Mouse (Mus musculus) layer of hippocampus, adult 8-10 months (tissue): ENCODE measurements around the gene Asic2. TPM values are rescaled to one million over a fixed set of nuclear protein-coding genes. Genes with fewer than 3 reads are reported as not detected.

Experiments
- DNase-seq, 2 experiments: peaks; one replicate each; pipeline ENCODE4 v3.0.0; 2022; ENCODE audit warnings: low spot score in 2 of 2
- total RNA-seq, 4 experiments: library from RNA; stranded (reverse); gene quantifications; 2 replicates each; pipeline ENCODE4 v1.2.4; 2022

Gene Asic2
- total RNA-seq, 4 experiments from 2014 or later, result 53.7 to 58.2 (median 54.8) TPM

DNA sequence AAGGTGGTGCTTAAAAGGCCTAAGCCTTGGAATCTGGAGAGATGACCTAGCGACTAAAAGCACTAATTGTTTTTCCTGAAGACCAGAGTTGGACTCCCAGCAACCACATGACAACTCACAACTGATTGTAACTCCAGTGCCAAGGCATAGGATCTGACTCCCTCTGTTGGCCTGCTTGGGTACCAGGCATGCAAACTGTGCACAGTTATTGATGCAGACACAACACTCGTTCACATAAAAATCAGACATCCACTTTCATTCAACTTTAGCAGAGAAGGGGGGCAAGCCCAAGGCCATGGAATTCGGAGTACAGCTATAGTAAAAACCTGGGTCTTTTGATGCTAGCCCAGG, 122.6 kb downstream of the Asic2 start:
- no peak for DNase-seq

DNA sequence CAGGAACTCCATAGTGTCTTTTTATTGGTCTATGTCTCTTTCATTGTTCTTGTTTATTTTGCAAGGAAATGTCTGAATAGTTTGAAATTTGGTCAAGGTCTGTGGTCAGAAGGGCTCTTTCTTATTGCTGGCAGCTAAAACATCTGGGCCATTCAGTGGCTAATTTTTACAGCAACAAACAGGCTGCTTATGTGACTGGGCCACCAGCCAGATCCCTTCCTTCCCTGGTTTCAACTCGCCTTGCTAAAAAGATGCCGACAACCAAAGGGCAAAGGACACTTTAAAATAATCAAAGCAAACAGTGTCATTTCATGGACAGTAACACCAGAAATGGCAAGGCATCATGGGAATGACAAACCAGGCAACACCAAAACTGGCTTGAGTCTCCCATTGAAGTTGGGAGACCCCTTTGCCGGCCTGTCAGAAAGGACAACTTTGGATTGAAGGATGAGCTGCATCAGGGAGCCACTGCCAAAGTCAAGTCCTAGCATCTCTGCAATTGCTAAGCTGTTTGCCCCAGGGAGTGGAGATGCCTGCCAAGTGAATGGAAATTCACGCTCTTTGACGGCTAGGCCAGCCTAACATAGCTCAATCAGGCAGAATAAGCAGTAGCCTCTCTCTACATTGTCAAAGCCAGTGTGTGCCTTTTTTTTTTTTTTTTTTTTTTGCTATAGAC, 123.1 kb downstream of the Asic2 start:
- DNase-seq, result no peak

DNA sequence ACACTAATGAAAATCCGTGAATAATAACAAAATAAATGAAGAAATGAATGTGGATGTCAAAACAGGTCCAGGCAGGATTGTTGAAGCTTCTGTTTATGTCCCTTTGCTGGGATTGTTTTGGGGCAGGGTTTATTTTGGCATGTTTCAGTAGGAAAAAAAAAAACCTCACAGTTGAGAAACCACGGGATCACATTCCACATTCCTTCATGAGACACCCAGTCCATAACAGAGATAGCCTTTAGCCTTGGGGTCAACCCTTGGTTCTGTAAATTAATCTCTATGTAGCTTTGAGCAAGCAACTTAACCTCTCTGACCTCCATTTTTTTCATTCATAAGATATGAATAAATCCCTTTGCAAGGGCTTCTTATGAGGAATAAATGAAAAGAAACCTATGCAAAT, 127.3 kb downstream of the Asic2 start:
- DNase-seq, result no peak

DNA sequence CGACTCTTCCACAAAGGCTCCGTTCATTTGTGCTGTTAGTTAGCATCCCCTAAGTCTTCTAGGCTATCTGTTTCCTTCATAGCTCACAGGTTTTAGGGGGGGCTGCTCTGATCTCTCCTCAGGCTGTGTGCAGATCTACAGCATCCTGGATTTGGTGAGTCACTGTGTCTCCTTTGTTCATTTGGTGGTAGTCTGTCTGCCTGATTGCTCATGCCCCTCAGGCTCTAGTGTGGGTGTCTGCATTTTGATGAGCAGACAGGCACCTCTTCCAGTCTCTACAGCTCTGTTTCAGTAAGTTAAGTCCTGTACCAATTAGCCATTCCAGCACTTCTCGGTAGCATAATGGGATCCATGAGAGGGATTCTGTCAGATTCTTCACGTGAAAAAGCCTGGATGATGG, 129.8 kb downstream of the Asic2 start:
- DNase-seq, result no peak

DNA sequence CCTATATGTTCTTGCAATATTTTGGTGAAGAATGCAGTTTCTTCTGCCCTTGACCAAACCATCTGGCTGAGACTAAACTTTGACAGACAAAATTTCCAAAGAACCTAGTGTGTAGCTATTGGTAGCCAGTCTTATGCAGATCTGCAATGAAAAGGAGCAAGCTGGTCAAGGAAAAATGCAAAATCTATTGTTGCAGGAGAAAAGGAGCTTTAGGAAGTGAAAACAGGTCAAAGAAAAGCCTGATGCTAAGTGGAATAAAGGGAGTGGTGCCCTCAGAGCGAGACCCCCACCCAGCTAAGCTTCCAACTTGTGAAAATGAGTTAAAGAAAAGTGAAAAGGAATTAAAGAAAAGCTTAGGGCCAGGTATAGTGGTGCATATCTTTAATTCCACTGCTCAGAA, 135.9 kb downstream of the Asic2 start:
- DNase-seq, result no peak

DNA sequence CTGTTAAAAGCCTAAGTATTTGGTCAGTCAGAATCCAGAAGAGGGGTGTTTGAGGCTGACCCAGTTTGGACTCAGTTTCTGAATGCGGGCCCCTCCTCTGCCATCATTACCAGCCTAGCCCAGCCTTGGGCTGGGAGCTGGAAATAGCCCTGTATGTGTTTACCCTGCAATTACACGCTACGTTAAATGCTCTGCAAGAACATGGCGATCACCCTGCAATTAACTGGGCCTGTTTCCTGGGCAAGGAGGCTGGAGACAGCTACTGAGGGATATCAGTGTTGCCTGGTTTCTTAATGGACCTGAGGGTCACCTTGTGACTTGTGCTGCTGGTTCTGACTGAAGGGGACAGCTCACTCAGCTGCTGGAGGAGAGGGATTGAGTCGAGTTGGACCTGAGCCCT, 151.7 kb downstream of the Asic2 start:
- DNase-seq, result no peak

DNA sequence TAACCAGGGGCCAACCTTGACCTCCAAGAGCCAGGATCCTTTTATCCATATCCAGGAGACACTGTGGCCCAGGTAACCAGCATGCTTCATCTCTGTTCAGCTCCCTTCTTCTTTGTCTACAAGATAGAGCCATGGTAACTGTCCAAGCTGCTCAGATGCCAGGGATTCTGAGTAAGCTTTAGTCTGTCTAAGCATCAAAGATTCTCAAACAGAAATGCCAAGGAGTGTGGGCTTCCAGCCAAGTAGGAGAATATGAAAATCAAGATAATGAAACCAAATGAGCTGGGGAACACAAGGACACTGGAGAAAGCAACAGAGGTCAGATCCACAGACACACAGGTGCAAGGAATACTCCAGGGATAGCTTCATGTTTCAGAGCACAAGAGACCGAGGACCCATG, 153.4 kb downstream of the Asic2 start:
- DNase-seq, result peak in 1 of 2 experiments; percentile 49

DNA sequence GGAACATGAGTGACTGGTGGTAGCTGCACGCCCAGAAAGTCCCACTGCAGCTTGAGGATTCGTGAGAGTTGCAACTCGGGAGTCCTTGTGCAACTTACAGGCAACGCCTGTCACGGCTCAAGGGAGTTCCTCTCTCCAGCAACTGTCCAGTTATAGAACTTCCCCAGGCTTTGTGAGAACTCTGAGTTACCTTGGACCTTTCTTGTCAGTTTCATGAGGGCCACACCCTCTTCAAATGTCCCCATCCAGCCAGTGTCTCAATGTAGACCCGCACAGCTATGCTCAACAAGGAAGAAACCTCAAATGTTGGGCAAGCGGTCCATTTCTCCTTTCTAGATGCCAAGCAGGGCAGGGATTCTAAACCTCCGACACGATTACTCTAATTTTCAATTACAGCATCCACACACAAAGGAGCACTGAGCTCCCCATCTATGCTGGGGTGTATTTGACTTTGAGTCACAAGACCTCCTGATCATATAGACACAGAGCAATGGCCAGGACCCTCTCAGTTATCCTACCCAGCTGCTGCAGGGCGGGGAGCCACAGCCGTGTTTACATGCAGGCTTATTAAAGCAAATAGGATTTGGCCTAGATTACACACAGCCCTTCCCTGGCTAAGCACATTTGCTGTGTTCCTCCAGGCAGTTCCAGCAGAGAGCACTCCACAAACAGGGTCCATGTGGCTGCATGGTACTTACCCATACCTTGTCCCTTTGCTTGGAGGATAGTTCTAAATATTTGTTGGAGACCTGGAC, 161.2 kb downstream of the Asic2 start:
- DNase-seq, result no peak

DNA sequence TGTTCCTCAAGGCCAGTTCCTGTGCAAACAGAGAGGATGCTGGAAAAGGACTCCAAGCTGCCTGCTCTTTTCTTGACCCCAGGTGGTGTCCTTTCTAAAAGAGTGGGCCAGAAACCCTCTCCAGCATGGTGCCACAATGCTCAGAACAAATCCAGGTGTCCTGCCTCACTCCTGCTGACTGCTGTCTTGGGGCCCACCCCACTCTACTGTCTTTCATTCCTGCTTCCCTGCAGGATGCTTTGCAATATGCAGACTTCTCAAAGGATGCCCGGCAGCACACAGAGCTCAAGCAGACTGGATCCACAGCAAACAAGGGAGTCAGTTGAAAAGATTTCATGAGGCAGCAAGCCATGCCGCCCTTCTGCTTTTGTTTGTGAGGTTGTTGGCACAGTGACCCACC, 164.7 kb downstream of the Asic2 start:
- DNase-seq, result no peak

DNA sequence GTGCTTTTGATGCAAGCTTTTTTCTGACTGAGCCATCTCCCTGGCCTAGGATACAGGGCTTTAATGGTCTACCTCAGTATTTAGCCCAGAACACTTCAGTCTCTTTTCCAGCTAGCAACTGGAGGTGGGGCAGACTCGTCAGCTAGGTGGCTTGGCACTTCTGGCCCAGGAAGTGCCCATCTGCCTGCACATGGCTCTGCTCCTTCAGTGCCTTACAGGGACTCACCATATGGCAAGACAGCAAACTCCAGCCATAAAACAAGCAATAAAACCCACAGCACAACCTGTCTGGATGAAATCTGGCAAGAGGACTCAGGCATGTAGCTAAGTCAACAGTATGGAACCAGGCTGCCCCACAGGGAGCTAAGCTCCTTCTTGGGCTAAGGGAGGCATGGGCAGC, 165.6 kb downstream of the Asic2 start:
- DNase-seq, result peak; percentile 21 to 23

DNA sequence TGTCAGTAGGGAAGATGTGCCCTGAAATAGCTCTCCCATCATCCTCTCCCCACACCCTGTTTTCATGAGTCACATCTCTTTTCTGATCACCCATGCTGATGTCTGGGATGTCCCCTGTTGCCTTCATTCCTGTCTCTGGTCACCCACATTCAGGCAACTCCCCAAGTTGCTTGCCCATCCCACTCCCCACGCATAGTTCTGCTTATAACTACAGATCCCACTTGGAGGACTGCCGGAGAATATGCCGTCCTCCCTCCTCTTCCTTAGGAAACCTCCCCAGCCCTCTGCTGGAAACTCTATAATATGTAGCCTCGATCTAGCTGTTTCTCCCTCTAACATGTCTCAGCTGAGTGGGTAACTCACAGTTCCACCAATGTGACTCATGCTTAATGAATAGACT, 167.4 kb downstream of the Asic2 start:
- no peak for DNase-seq

DNA sequence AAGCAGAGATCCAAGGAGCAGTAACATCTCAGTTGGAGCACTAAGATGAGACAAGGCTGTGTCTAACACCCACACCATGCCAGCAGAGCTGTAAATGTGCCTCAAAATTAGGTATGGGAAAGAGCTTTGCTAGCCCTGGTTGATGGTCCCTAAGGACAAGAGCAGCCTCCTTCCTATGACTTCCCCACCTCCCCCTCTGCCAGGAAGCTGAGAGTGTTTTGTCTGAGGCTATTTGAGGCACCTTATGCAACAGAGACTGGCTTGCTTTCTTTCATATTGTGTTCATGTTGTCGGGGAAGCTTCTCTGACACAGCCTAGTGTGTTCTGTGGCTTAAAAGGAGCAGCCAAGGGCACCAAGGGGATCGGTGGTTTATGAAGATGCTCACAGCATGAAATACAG, 174.7 kb downstream of the Asic2 start:
- no peak for DNase-seq

DNA sequence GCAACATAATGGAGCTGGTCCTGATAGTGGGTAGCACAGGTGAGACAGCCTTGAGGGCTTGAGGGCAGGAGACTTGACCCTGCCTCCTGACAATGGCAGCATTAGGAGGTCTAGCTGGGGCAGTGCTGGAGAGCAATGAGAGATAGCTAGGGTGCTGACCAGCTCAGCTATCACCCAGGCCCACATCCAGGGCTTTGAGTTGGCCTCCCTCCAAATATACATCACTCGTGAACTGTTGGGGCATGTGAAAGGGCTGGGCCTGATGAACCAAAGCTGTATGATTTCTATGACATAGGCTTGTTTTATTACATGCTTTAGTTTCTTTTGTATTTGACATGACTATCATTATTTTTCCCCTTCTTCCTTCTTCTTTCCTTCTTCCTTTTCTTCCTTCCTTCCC, 176.7 kb downstream of the Asic2 start:
- DNase-seq, result no peak

DNA sequence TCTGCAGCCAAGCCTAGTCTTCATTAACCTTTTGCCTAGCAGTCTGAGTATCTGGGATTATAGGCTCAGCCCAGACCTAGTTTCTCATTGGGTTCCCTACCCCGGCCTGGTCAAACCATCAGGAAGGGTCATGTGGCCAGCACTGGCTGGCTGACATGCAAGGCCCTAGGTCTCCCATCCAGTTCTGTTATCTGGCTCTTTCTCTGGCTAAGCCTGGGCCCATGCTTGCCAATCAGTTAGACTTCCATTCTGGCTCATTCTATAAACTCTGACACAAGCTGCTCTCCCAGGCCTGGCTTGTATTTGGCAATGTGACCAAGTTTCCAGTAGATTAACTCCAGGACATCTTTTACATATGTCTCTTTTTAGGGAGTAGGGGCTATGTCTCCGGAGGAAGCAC, 187.7 kb downstream of the Asic2 start:
- DNase-seq, result no peak

DNA sequence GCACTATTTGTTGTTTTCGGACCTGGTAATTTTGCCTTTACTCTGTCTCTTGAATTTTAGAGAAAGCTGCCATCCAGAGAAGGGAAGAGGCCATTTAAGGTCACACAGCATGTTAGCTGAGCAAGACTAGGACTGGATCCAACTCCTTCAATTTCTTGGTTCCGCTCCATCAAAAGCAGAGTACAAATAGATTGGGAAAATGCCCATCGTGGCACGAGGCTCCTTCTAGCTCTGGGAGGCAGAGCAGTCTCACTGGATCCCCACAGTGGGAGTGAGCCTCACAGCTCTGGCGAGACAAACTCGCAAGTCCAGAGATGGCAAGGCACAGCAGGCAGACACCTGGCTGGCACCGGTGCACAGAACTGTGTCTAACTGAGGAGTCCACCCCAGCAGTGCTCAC, 188.4 kb downstream of the Asic2 start:
- peak; percentile 25 to 45 for DNase-seq

DNA sequence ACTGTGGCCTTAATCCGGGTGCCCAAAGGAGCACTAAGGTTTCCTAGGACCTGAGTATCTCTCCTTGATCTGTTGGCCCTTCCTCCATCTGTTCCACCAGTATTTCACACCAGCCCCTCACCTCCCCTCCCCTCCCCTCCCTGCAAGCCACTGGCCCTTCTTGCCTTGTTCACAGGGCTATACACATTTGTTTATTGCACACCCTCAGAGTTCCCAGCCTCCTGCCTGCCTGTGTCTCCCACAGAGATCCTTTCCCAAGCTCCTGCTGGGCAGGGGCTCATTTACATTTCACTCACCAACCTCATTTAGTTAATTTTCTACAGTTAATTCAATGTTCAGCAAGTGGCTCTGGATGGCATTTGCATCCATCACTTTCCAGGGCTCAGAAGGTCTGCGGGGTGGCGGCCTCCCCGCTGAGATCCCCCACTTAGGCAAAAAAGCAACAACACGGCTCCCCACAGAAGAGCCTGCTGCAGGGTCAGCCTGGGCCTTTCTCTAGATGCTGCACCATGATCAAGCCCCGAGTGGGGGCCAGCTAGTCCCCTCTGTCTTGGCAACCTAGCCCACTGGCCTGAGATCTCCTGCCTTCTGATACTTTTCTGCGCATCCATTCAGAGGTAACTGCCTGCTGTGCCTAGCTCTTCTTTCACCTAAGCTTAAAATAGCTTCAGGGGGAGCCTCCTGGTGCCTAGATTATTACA, 196.9 kb downstream of the Asic2 start:
- no peak for DNase-seq

DNA sequence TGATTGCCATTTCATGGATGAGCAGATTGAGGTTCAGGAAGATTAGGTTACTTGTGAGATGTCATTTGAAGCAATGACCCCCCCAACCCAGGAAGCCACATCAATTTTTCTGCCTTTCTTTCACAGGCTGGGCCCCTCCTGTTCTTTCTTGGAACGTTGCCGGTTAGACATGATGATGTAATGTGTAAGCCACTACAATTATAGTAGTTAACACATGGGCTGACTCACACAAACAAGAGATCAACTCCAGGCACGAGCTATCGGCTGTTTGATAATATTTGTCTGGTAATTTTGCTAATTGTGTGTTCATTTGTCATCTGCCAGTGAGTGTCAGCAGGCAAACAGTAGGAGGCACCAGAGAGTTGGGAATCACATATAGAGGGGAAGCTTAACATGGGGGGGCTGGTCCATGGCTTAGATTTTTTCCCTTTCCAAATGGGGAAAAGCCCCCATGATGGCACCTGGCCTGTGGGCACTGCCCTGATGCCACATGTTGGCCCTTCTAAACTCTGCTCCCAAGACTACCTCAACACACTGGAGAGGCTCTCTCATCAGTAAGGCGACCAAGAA, 198.5 kb downstream of the Asic2 start:
- peak in 1 of 2 experiments; percentile 17 for DNase-seq

DNA sequence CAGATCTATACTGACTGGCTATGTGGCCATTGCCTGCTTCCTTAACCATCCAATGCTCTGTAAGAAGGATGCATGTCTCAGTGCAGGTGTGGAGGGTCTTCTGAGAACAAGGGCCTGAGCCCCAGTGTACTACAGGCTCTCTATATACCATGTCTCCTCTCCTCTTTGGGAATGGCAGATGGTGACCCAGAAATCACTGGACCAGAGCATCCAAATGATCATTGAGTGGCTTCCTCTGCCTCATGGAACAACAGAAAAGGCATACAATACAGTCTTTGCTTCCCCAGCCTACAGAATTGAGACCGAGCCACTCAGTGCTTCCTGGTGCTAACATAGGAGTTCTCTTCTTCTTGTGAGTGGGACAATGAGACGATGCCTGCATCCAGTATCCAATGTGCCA, 200.0 kb downstream of the Asic2 start:
- DNase-seq, result no peak

DNA sequence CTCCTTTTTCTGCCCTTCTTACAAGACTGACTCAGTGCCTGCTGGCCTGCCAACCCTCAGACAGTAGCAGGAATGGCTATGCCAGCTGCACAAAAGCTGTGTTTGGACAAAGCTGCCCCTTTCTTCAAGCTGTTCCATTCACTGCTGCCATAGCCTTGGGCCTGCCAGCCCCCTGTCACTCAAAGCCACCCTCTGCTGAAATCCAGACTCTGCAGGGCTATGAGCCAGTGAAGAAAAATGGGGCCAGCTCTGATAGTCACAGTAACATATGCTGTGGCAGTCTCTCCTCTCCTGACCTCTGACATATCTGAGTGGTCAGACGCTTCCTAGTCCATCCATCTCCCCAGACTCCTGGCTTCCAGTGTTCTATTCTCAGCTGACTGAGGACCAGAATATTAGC, 200.5 kb downstream of the Asic2 start:
- peak; percentile 48 to 70 for DNase-seq

DNA sequence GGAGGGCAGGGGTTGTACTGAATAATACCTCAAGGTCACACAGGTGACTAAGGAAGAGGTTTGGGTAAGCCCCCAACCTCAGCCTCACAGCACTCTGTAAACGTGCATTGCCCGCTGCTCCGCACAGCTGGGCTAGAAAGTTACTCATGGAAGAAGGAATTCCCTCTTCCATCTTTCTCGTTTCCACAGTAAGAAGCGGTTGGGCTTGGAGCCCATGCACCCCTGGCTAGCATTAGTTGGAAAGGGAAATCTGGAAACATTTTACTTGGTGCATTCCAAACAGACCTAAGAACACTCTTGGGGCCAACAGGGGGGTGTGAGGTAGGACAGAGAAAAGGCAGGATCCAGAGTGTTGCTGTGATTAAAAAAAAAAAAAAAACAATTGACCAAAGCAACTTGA, 203.0 kb downstream of the Asic2 start:
- DNase-seq, result no peak

DNA sequence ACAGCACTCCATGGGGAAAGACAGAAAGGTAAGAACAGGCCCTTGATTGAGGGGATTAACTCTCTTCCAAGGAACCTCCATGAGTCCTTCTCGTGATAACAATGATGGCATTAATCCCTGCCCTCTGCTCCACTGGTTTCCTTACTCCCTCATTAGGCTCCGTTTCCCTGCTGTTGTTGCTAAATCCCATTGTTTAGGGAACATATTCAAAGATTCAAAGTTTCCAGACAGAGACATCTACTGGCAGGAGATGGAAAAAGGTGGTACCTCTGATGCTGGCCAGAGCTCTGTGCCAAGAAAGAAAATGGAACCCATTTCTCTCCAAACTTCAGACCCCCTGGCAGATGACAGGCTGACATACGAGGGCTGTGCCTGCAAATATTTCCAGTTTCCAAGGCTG, 203.5 kb downstream of the Asic2 start:
- DNase-seq, result no peak

DNA sequence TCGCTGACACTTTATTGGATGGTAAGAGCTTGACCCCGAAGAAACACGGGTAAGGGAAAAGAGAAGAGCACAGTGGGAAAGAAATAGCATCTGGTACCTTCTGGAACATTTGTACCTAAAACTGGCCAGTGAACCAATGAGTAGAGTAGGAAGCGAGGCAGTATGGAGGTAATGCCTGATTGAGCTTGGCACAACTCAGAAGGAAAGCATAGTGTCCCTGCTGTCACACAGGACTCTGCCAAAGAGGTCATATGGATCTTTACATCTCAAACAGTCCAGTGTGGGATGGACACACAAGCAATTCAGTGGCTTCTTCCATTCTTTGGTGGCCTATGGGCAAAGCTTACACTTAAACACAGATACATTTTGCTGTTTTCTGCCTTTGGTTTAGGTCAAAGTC, 211.0 kb downstream of the Asic2 start:
- DNase-seq, result no peak
